Mouse (Mus musculus): ENCODE measurements at regions not wholly inside any gene's neighbourhood (a gene's known extent, or its start where the extent isn't known, plus 50 kb on each side); places are given as distances from the start of the nearest gene placed in this dataset.

GRCm38 (mm10) chr2:117745767-117746166 is 365.9 kb upstream of the Thbs1 start:
- TF ChIP-seq POLR2A (IDR thresholded peaks at IDR 0.05; ENCODE audit: low read depth, low read length) (no peak), CTCF (IDR thresholded peaks at IDR 0.05; ENCODE audit: extremely low read depth, insufficient read depth, insufficient read length, insufficient replicate concordance) (no peak)

Data from spleen, adult 2 months (tissue).